Mouse (Mus musculus) midbrain, postnatal 0 days (tissue): ENCODE measurements around the gene Baz2a. TPM values are rescaled to one million over a fixed set of nuclear protein-coding genes. Genes with fewer than 3 reads are reported as not detected.

Source experiments
- ATAC-seq: fragments of 200-750 bp; cut with Nextera tagmentation; 2 replicates; pipeline ENCODE4 v1.8.0; 2017; ENCODE audit warnings: moderate number of reproducible peaks, mild to moderate bottlenecking, moderate TSS enrichment, moderate library complexity; ENCODE audit not compliant: low FRiP score
- DNase-seq: peaks from one replicate; pipeline ENCODE4 v3.0.0-alpha.2; 2015; ENCODE audit warnings: low spot score
- H3K27ac ChIP-seq: fragments of 300-500 bp; sonication (generic); 2 replicates; pipeline ENCODE4 v1.5.1; 2014; ENCODE audit warnings: low read depth, mild to moderate bottlenecking, low read length, mixed read lengths
- H3K27me3 ChIP-seq: fragments of 300-500 bp; sonication (generic); 2 replicates; pipeline ENCODE4 v1.6.1; 2014; ENCODE audit warnings: low read length, control low read depth, mixed read lengths; ENCODE audit not compliant: insufficient read depth
- H3K36me3 ChIP-seq: fragments of 300-500 bp; sonication (generic); 2 replicates; pipeline ENCODE4 v1.6.1; 2014; ENCODE audit warnings: low read length, control low read depth, mixed read lengths; ENCODE audit not compliant: insufficient read depth
- H3K4me1 ChIP-seq: fragments of 300-500 bp; sonication (generic); 2 replicates; pipeline ENCODE4 v1.6.1; 2014; ENCODE audit warnings: mild to moderate bottlenecking, control low read depth, antibody characterized with exemption, low read length, mixed read lengths; ENCODE audit not compliant: insufficient read depth
- H3K4me2 ChIP-seq: fragments of 300-500 bp; sonication (generic); 2 replicates; pipeline ENCODE4 v1.6.1; 2014; ENCODE audit warnings: low read depth, mild to moderate bottlenecking, low read length, mixed read lengths; ENCODE audit not compliant: poor library complexity, severe bottlenecking
- H3K4me3 ChIP-seq: fragments of 300-500 bp; sonication (generic); 2 replicates; pipeline ENCODE4 v1.5.1; 2014; ENCODE audit warnings: low read depth, mild to moderate bottlenecking, low read length, moderate library complexity
- H3K9ac ChIP-seq: fragments of 300-500 bp; sonication (generic); replicated peaks from 2 replicates; pipeline ENCODE4 v1.6.1; 2014; ENCODE audit warnings: mild to moderate bottlenecking, low read length, moderate library complexity, mixed read lengths; ENCODE audit not compliant: poor library complexity, severe bottlenecking
- H3K9me3 ChIP-seq: fragments of 300-500 bp; sonication (generic); 2 replicates; pipeline ENCODE4 v1.6.1; 2016; ENCODE audit warnings: low read length, control low read depth
- CTCF ChIP-seq: IDR thresholded peaks from 2 replicates; pipeline ENCODE4 v1.5.1; 2016; ENCODE audit warnings: antibody characterized with exemption, mild to moderate bottlenecking
- WGBS: fragments of 180-500 bp; shearing (Covaris S2); extraction: QIAGEN DNeasy Blood & Tissue Kit; methylation state at CpG from one replicate; pipeline ENCODE4 v1.1.7; 2014; 5-methylcytosine and 5-hydroxymethylcytosine counted together
- polyA plus RNA-seq: library from polyadenylated mRNA; unstranded; fragments of >200 nt; fragmentation: Nextera tagmentation; extraction: Ambion mirVana; gene quantifications from 2 replicates; pipeline ENCODE4 v1.2.1, GENCODE M21; 2015
- total RNA-seq: library from RNA; depleted of rRNA; stranded (reverse); fragments of >200 nt; gene quantifications from 2 replicates; pipeline ENCODE4 v1.2.3, GENCODE M21; 2014

Gene Baz2a
- total and polyA plus RNA-seq, 2 experiments from 2014 or later: 9.3 to 14.0 TPM

DNA sequence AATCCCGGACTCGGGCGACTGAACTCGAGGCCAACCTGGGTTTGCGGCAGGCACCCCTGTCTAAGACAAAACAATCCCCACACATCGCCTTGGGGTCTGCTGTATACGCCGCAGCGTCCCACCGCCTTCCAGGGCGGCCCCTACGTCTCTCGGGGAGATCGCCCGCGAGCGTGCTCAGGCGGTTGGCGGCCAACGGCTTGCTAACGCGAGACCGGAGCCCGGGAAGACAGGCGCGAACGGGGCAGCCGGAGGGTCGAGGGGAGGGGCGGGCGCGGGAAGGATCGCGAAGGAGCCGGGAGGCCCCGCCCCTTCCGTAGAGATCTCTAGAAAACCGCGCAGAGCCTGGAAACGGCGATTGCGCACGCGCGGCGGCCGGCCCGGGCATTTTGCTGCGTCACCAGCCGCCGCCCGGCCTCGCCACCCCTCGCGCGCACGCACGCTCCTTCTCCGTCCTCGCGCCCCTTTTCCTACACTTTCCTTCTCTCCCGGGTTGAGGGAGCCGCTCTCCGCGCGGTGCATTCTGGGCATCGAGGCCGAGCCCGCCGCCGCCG lies 32.7 kb upstream of the Baz2a start, which contains the start of gene Ptges3:
Gene Ptges3, plus strand, starts transcription at position 354 of the 551 bp plus-strand sequence.
- under 1% methylated on average over 57 of the region's 72 CpGs for WGBS
- Histone ChIP-seq H3K4me1 (peaks cover 11% of the 10 kb centered on the region; the same call in 1 of the 2 replicates), H3K27ac (peak within 1 kb of the TSS; percentile 97), H3K9me3 (no peaks in the 10 kb centered on the region), H3K27me3 (no peaks in the 10 kb centered on the region), H3K9ac (peak within 1 kb of the TSS; percentile 86), H3K36me3 (no peaks in the 10 kb centered on the region), H3K4me2 (peak within 1 kb of the TSS; percentile 69), H3K4me3 (peak within 1 kb of the TSS; percentile 65)
- peak; percentile 92 for ATAC-seq
- no peak for TF ChIP-seq CTCF
- peak; percentile 98 for DNase-seq

DNA sequence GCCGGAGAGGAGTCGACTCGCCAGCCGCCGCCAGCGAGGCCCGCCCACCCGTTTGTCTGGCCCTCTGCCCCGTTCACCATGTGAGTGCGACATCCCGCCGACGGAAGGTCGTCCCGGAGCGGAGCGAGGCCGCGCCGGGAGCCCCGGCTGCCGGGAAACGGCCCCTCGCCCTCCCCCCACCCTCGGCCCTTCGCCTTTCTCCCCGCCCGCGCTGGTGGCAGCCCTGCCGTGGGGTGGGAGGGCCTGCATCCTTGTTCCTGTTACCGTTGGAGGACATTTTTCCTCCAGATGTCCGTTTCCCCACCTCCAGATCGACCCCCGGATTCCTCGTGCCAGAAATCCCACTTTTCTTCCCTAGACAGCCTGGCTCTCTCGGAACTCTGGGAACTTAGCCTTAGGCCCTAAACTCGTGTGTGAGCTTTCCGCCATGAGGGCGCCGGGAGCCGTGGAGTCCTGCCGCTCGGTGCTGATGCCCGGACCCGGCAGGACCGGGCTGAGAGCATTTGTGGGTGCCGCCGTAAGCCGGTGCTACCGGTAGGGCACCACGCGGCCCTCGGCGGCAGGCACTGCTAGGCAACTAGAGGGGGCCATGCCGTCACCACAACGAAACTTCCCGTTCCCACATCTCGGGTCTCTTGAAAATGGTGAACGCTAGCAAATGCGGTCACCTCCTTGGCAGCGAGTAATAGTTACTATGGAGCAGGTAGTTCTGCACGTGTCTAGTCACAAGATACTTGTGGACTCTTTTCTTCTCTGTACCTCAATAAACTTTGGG lies 32.0 kb upstream of the Baz2a start:
- DNase-seq: peak; percentile 57
- H3K9ac ChIP-seq: peak overlapping the region; percentile 86
- no peaks in the 10 kb centered on the region for H3K9me3 ChIP-seq
- WGBS: 0% methylated on average over 32 of the region's 62 CpGs
- peak overlapping the region; percentile 65 for H3K4me3 ChIP-seq
- peak overlapping the region; percentile 69 for H3K4me2 ChIP-seq
- H3K27me3 ChIP-seq: no peaks in the 10 kb centered on the region
- TF ChIP-seq CTCF: no peak; the same call in 1 of the 2 replicates
- peaks cover 11% of the 10 kb centered on the region; the same call in 1 of the 2 replicates for H3K4me1 ChIP-seq
- peak; percentile 73 for ATAC-seq
- 0 out of 2 replicates have a peak, but pooled peaks cover 3% of the 10 kb centered on the region for H3K36me3 ChIP-seq
- peak overlapping the region; percentile 97 for H3K27ac ChIP-seq

DNA sequence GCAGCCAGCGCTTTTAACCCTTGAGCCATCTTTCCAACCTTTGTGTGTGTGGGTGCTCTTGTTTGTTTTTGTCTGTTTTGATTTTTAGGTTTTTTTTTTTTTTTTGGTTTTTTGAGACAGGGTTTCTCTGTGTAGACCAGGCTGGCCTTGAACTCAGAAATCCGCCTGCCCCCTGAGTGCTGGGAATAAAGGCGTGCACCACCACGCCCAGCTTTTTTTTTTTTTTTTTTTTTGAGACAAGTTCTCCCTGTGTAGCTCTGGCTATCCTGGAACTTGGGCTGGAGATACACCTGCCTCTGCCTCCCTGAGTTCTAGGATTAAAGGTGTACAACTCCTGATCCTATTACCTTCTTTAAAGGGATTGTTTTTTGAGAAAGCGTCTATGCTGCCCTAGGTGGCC lies 30.3 kb upstream of the Baz2a start:
- TF ChIP-seq CTCF: no peak
- H3K9ac ChIP-seq: no peak overlapping the region
- H3K4me2 ChIP-seq: peak overlapping the region; percentile 69; the same call in 1 of the 2 replicates
- ATAC-seq: no peak
- 88% methylated on average over 5 of the region's 5 CpGs for WGBS
- no peak overlapping the region for H3K4me3 ChIP-seq
- 0 out of 2 replicates have a peak, but pooled peaks cover 3% of the 10 kb centered on the region for H3K36me3 ChIP-seq
- DNase-seq: no peak
- H3K27ac ChIP-seq: no peak overlapping the region
- H3K4me1 ChIP-seq: peaks cover 11% of the 10 kb centered on the region; the same call in 1 of the 2 replicates
- no peaks in the 10 kb centered on the region for H3K27me3 ChIP-seq
- H3K9me3 ChIP-seq: no peaks in the 10 kb centered on the region

- Histone ChIP-seq H3K4me3 (no peak overlapping the region), H3K36me3 (0 out of 2 replicates have a peak, but pooled peaks cover 3% of the 10 kb centered on the region), H3K4me2 (no peak overlapping the region), H3K4me1 (peaks cover 11% of the 10 kb centered on the region; the same call in 1 of the 2 replicates), H3K27ac (no peak overlapping the region), H3K9me3 (no peaks in the 10 kb centered on the region), H3K27me3 (no peaks in the 10 kb centered on the region), H3K9ac (no peak overlapping the region)
- DNase-seq (no peak), ATAC-seq (no peak)
- 96% methylated on average over 6 of the region's 6 CpGs for WGBS
- no peak for TF ChIP-seq CTCF
Observed at GRCm38 (mm10) chr10:128062221-128062989, 29.0 kb upstream of the Baz2a start.

GRCm38 (mm10) chr10:128066072-128066471 lies 25.3 kb upstream of the Baz2a start:
- H3K4me1 ChIP-seq: no peaks in the 10 kb centered on the region
- ATAC-seq (no peak), DNase-seq (no peak)
- no peak overlapping the region for H3K4me2 ChIP-seq
- no peak for TF ChIP-seq CTCF
- no peak overlapping the region for H3K9ac ChIP-seq
- WGBS: 85% methylated on average over 5 of the region's 5 CpGs
- no peak overlapping the region for H3K27ac ChIP-seq
- peaks cover 12% of the 10 kb centered on the region; the same call in 1 of the 2 replicates for H3K36me3 ChIP-seq
- no peak overlapping the region for H3K4me3 ChIP-seq
- no peaks in the 10 kb centered on the region for H3K9me3 ChIP-seq
- no peaks in the 10 kb centered on the region for H3K27me3 ChIP-seq
